9 mouse cellular contexts compared by ENCODE assay signal in genomic region chr2:25400291-25400690, GRCm38 (mm10). TPM values are rescaled to one million over a fixed set of nuclear protein-coding genes. Genes with fewer than 3 reads are reported as not detected.
A peak's percentile ranks its signal among the peaks of the same experiment; 100 is the strongest.
DNase-seq lines count a peak whose midpoint lies in the region; ATAC-seq and TF ChIP-seq lines count a peak whose summit lies in the region.
"Had no signal": no experiment of that assay in that cellular context is flagged by ENCODE, and none has a peak within 500 bp of the region (broad histone marks: within the 10 kb centered on the region; RNA-seq: fewer than 3 reads in every experiment).

No protein-coding gene starts in this region.

- no peak for DNase-seq in testis, postnatal 10 days (ENCODE audit: low spot score)
- DNase-seq in heart, embryonic 10.5 days (ENCODE audit: low spot score): no peak
- no peak for DNase-seq in stomach, postnatal 0 days (ENCODE audit: low spot score)
- no peak for DNase-seq in spleen, postnatal 36 days (ENCODE audit: low spot score in 2 of 2)
- DNase-seq in left cerebral cortex, postnatal 36 days (ENCODE audit: low spot score in 2 of 2): no peak
- no peak for DNase-seq in kidney, postnatal 4 days

- no peak for TF ChIP-seq POLR2A in testis, adult 2 months (IDR thresholded peaks at IDR 0.05; ENCODE audit: control insufficient read depth, low read depth, low read length)

- no peaks in the 10 kb centered on the region for H3K27me3 ChIP-seq in testis, adult 2 months (ENCODE audit: control insufficient read depth, insufficient read depth, low read length)
- H3K27me3 ChIP-seq in heart, embryonic 10.5 days (ENCODE audit: insufficient read depth, poor library complexity, severe bottlenecking): peaks cover 98% of the 10 kb centered on the region
- 0 out of 2 replicates have a peak, but pooled peaks cover 6% of the 10 kb centered on the region for H3K27me3 ChIP-seq in intestine, postnatal 0 days (replicated peaks; ENCODE audit: control insufficient read depth, insufficient read depth, low read length)
- H3K27me3 ChIP-seq in stomach, postnatal 0 days (ENCODE audit: control insufficient read depth, insufficient read depth, low read length): no peaks in the 10 kb centered on the region

- TF ChIP-seq EP300 in stomach, postnatal 0 days (optimal IDR thresholded peaks at IDR 0.05): no peak

- peak overlapping the region; percentile 41; the same call in 1 of the 2 replicates for H3K4me2 ChIP-seq in intestine, postnatal 0 days (replicated peaks; ENCODE audit: low read depth)
- peak overlapping the region; percentile 42 for H3K4me2 ChIP-seq in stomach, postnatal 0 days (replicated peaks; ENCODE audit: low read depth)

- H3K4me3 ChIP-seq in testis, adult 2 months (ENCODE audit: control insufficient read depth, low read depth, low read length): peak overlapping the region; percentile 33
- H3K4me3 ChIP-seq in heart, embryonic 10.5 days: peak overlapping the region; percentile 22; the same call in 1 of the 2 replicates
- H3K4me3 ChIP-seq in intestine, postnatal 0 days (ENCODE audit: low read depth, low read length): no peak overlapping the region
- H3K4me3 ChIP-seq in stomach, postnatal 0 days (ENCODE audit: low read depth, low read length): no peak overlapping the region

- no peaks in the 10 kb centered on the region for H3K9me3 ChIP-seq in heart, embryonic 10.5 days
- no peaks in the 10 kb centered on the region for H3K9me3 ChIP-seq in intestine, postnatal 0 days (ENCODE audit: control insufficient read depth)
- no peaks in the 10 kb centered on the region for H3K9me3 ChIP-seq in stomach, postnatal 0 days (ENCODE audit: control insufficient read depth, low read length)

- H3K9ac ChIP-seq in intestine, postnatal 0 days (ENCODE audit: low read depth, low read length): no peak overlapping the region
- no peak overlapping the region for H3K9ac ChIP-seq in stomach, postnatal 0 days (ENCODE audit: low read length)

- intact Hi-C loops in left cerebral cortex, postnatal 36 days (cut with DNase I): loop anchor here (5.0 kb wide), 1 partner anchor 123 kb away; no protein-coding TSS in a partner anchor

- no peaks in the 10 kb centered on the region for H3K36me3 ChIP-seq in testis, adult 2 months (ENCODE audit: control insufficient read depth, insufficient read depth, low read length)
- no peaks in the 10 kb centered on the region for H3K36me3 ChIP-seq in heart, embryonic 10.5 days
- H3K36me3 ChIP-seq in intestine, postnatal 0 days (ENCODE audit: control insufficient read depth, insufficient read depth): no peaks in the 10 kb centered on the region
- H3K36me3 ChIP-seq in stomach, postnatal 0 days (ENCODE audit: control insufficient read depth, insufficient read depth, low read length): no peaks in the 10 kb centered on the region

- peaks cover 18% of the 10 kb centered on the region for H3K4me1 ChIP-seq in testis, adult 2 months (ENCODE audit: control insufficient read depth, insufficient read depth, low read length)
- peaks cover 26% of the 10 kb centered on the region for H3K4me1 ChIP-seq in heart, embryonic 10.5 days
- no peaks in the 10 kb centered on the region for H3K4me1 ChIP-seq in intestine, postnatal 0 days (replicated peaks; ENCODE audit: control insufficient read depth, insufficient read depth, low read length)
- H3K4me1 ChIP-seq in stomach, postnatal 0 days (replicated peaks; ENCODE audit: control insufficient read depth, insufficient read depth): peaks cover 2% of the 10 kb centered on the region

- TF ChIP-seq CTCF in testis, adult 2 months (IDR thresholded peaks at IDR 0.05; ENCODE audit: control insufficient read depth, insufficient read depth, insufficient replicate concordance, low read depth, low read length): no peak
- TF ChIP-seq CTCF in intestine, postnatal 0 days (IDR thresholded peaks at IDR 0.05; ENCODE audit: low read depth): no peak
- TF ChIP-seq CTCF in stomach, postnatal 0 days (IDR thresholded peaks at IDR 0.05; ENCODE audit: low read depth): no peak

- WGBS in heart, embryonic 10.5 days: 24% methylated on average over 16 of the region's 16 CpGs
- WGBS in intestine, postnatal 0 days: 27% methylated on average over 16 of the region's 16 CpGs
- 22% methylated on average over 16 of the region's 16 CpGs for WGBS in stomach, postnatal 0 days

- no peak overlapping the region for H3K27ac ChIP-seq in testis, adult 2 months (ENCODE audit: control insufficient read depth, insufficient read depth, low read depth, low read length)
- H3K27ac ChIP-seq in heart, embryonic 10.5 days: no peak overlapping the region
- no peak overlapping the region for H3K27ac ChIP-seq in intestine, postnatal 0 days (ENCODE audit: low read depth, low read length)
- no peak overlapping the region for H3K27ac ChIP-seq in stomach, postnatal 0 days (replicated peaks)

- ATAC-seq in intestine, postnatal 0 days: no peak
- ATAC-seq in stomach, postnatal 0 days (ENCODE audit: low FRiP score, low TSS enrichment): no peak

RNA-seq across cellular contexts. Expression of gene Npdc1, which starts 1.1 kb away (rescaled TPM):
- polyA plus RNA-seq in testis, adult 2 months (2012; rRNA removed): 13.6 and 15.9 TPM in 2 replicates
- 14.6 and 16.5 TPM in 2 replicates for polyA plus RNA-seq in heart, embryonic 10.5 days (2016; fragmentation: Nextera tagmentation; extraction: Ambion mirVana)
- polyA plus RNA-seq in intestine, postnatal 0 days (2015; fragmentation: Nextera tagmentation; extraction: Ambion mirVana): 49.2 and 52.3 TPM in 2 replicates
- 52.8 and 53.0 TPM in 2 replicates for polyA plus RNA-seq in stomach, postnatal 0 days (2015; fragmentation: Nextera tagmentation; extraction: Ambion mirVana)
- total RNA-seq in left cerebral cortex, postnatal 36 days (2021): 100 to 1,000 TPM; 325 to 339 TPM

RNA-seq across cellular contexts. Expression of gene Entpd2, which starts 4.6 kb away (rescaled TPM):
- polyA plus RNA-seq in testis, adult 2 months (2012; rRNA removed): 6.2 and 6.5 TPM in 2 replicates
- polyA plus RNA-seq in heart, embryonic 10.5 days (2016; fragmentation: Nextera tagmentation; extraction: Ambion mirVana): not detected in 2 replicates
- 33.9 and 38.1 TPM in 2 replicates for polyA plus RNA-seq in intestine, postnatal 0 days (2015; fragmentation: Nextera tagmentation; extraction: Ambion mirVana)
- 21.2 and 23.3 TPM in 2 replicates for polyA plus RNA-seq in stomach, postnatal 0 days (2015; fragmentation: Nextera tagmentation; extraction: Ambion mirVana)
- total RNA-seq in left cerebral cortex, postnatal 36 days (2021): 10 to 100 TPM; 12.0 to 13.9 TPM
- polyA plus RNA-seq: neural tube, embryonic 11.5 days had no signal

RNA-seq across cellular contexts. Expression of gene Fut7, which starts 22.8 kb away (rescaled TPM):
- polyA plus RNA-seq in testis, adult 2 months (2012; rRNA removed): 0.10 TPM in 1 of 2 replicates, not detected in the other
- polyA plus RNA-seq in heart, embryonic 10.5 days (2016; fragmentation: Nextera tagmentation; extraction: Ambion mirVana): not detected in 2 replicates
- 0.26 and 0.27 TPM in 2 replicates for polyA plus RNA-seq in intestine, postnatal 0 days (2015; fragmentation: Nextera tagmentation; extraction: Ambion mirVana)
- 0.12 TPM in 1 of 2 replicates, not detected in the other for polyA plus RNA-seq in stomach, postnatal 0 days (2015; fragmentation: Nextera tagmentation; extraction: Ambion mirVana)
- total RNA-seq in left cerebral cortex, postnatal 36 days (2021): under 1 TPM in 1 of 2 experiments, not detected in 1; 0.20 TPM

RNA-seq across cellular contexts. Expression of gene Sapcd2, which starts 28.2 kb away (rescaled TPM):
- polyA plus RNA-seq in testis, adult 2 months (2012; rRNA removed): 1.1 and 1.3 TPM in 2 replicates
- 26.8 and 31.8 TPM in 2 replicates for polyA plus RNA-seq in heart, embryonic 10.5 days (2016; fragmentation: Nextera tagmentation; extraction: Ambion mirVana)
- polyA plus RNA-seq in intestine, postnatal 0 days (2015; fragmentation: Nextera tagmentation; extraction: Ambion mirVana): 112 and 129 TPM in 2 replicates
- polyA plus RNA-seq in stomach, postnatal 0 days (2015; fragmentation: Nextera tagmentation; extraction: Ambion mirVana): 14.1 and 16.6 TPM in 2 replicates
- 1 to 10 TPM; 2.7 to 4.1 TPM for total RNA-seq in left cerebral cortex, postnatal 36 days (2021)

RNA-seq across cellular contexts. Expression of gene Abca2, which starts 28.2 kb away (rescaled TPM):
- polyA plus RNA-seq in testis, adult 2 months (2012; rRNA removed): 17.3 and 18.3 TPM in 2 replicates
- 3.5 and 4.7 TPM in 2 replicates for polyA plus RNA-seq in heart, embryonic 10.5 days (2016; fragmentation: Nextera tagmentation; extraction: Ambion mirVana)
- 1.1 and 1.3 TPM in 2 replicates for polyA plus RNA-seq in intestine, postnatal 0 days (2015; fragmentation: Nextera tagmentation; extraction: Ambion mirVana)
- 1.7 and 2.6 TPM in 2 replicates for polyA plus RNA-seq in stomach, postnatal 0 days (2015; fragmentation: Nextera tagmentation; extraction: Ambion mirVana)
- total RNA-seq in left cerebral cortex, postnatal 36 days (2021): 100 to 1,000 TPM; 169 to 174 TPM

Comparison
In these comparisons a context has a peak if more than half of its experiments do, and no peak if none do; other contexts are left out.
1. H3K4me3 ChIP-seq: peak in testis, adult 2 months (single experiment) and heart, embryonic 10.5 days (single experiment); none in intestine, postnatal 0 days (single experiment) and stomach, postnatal 0 days (single experiment).